Mouse (Mus musculus) Patski (cell line): ENCODE results near the gene Dnah12. TPM values are rescaled to one million over a fixed set of nuclear protein-coding genes. Genes with fewer than 3 reads are reported as not detected.
A peak's percentile ranks its signal among the peaks of the same experiment; 100 is the strongest.

ENCODE experiments used
- ATAC-seq: fragments of 100-300 bp; one replicate; pipeline ENCODE4 v1.8.0; 2021
- CTCF ChIA-PET: fragments of 350-600 bp; sonication (Branson Sonifier 250); formaldehyde crosslinking; loops from one replicate; lab custom pipeline; 2022; ENCODE audit warnings: inconsistent platforms; lab: Charles Lee
- POLR2A ChIA-PET: fragments of 350-600 bp; sonication (Branson Sonifier 250); formaldehyde crosslinking; loops from one replicate; lab custom pipeline; 2022; ENCODE audit warnings: antibody characterized with exemption, inconsistent platforms; lab: Charles Lee
- DNase-seq: peaks from one replicate; pipeline ENCODE4 v3.0.0-alpha.2; 2011; ENCODE audit warnings: low read depth, low spot score
- H3K27me3 ChIP-seq: fragments of 371-371 bp; one replicate; pipeline ENCODE4 v1.5.1; 2021
- CTCF ChIP-seq: fragments of 100-300 bp; IDR thresholded peaks from one replicate; pipeline ENCODE4 v1.5.1; 2021
- in situ Hi-C: fragments of 300-500 bp; cut with MboI; formaldehyde crosslinking; loops from 3 replicates; pipeline ENCODE4 v1.11.1; 2018; ENCODE audit warnings: low pct_unique_long_range_greater_than_20kb, mixed read lengths
- polyA plus RNA-seq: library from polyadenylated mRNA; unstranded; gene quantifications from one replicate; pipeline ENCODE4 v1.2.3, GENCODE M21; 2021

Dnah12 gene
- polyA plus RNA-seq: 0.04 TPM

- in situ Hi-C loops: loop anchor here (10.0 kb wide), 1 partner anchor 332 kb away; no protein-coding TSS in a partner anchor
- peaks cover 11% of the 10 kb centered on the region for H3K27me3 ChIP-seq
- TF ChIP-seq CTCF: no peak
- POLR2A ChIA-PET: no interaction called here
- CTCF ChIA-PET: no interaction called here
- DNase-seq (no peak), ATAC-seq (no peak)
These were observed at the start of gene Dnah12 for GRCm38 (mm10) chr14:26692974-26693373. Dnah12 (plus strand) TSS chr14:26693274.

GRCm38 (mm10) chr14:26645989-26646650, 47.0 kb upstream of the Dnah12 start:
- POLR2A ChIA-PET: no interaction called here
- ATAC-seq: no peak
- in situ Hi-C loops: no loop called here
- no peak for TF ChIP-seq CTCF
- no peaks in the 10 kb centered on the region for H3K27me3 ChIP-seq
- DNase-seq: no peak
- CTCF ChIA-PET: no interaction called here

- ChIA-PET CTCF (interaction anchor here (0.8 to 1.4 kb wide), 3 partner anchors 8 to 155 kb away, joined by 3 to 7 read pairs (median 3); no protein-coding TSS in a partner anchor), POLR2A (interaction anchor here (0.9 kb wide), 1 partner anchor 9 kb away, joined by 4 read pairs; no protein-coding TSS in a partner anchor)
- no peak for TF ChIP-seq CTCF
- DNase-seq (no peak), ATAC-seq (no peak)
- no peaks in the 10 kb centered on the region for H3K27me3 ChIP-seq
- in situ Hi-C loops: no loop called here
These were observed 45.3 kb upstream of the Dnah12 start for GRCm38 (mm10) chr14:26647811-26648210.

GRCm38 (mm10) chr14:26651901-26652300, 41.2 kb upstream of the Dnah12 start:
- ChIA-PET CTCF (interaction anchor here (0.9 to 2.2 kb wide), 6 partner anchors 10 to 166 kb away, joined by 3 to 9 read pairs (median 6); no protein-coding TSS in a partner anchor), POLR2A (no interaction called here)
- in situ Hi-C loops: loop anchor here (10.0 kb wide), 1 partner anchor 157 kb away; no protein-coding TSS in a partner anchor
- peak; percentile 65 for TF ChIP-seq CTCF
- DNase-seq (no peak), ATAC-seq (no peak)
- H3K27me3 ChIP-seq: no peaks in the 10 kb centered on the region

- ChIA-PET POLR2A (interaction anchor here (1.7 kb wide), 1 partner anchor 10 kb away, joined by 8 read pairs; no protein-coding TSS in a partner anchor), CTCF (no interaction called here)
- ATAC-seq: no peak
- in situ Hi-C loops: loop anchor here (10.0 kb wide), 1 partner anchor 163 kb away; no protein-coding TSS in a partner anchor
- TF ChIP-seq CTCF: no peak
- H3K27me3 ChIP-seq: no peaks in the 10 kb centered on the region
- no peak for DNase-seq
These were observed 34.9 kb upstream of the Dnah12 start for GRCm38 (mm10) chr14:26658178-26658577.

- ATAC-seq (no peak), DNase-seq (no peak)
- H3K27me3 ChIP-seq: no peaks in the 10 kb centered on the region
- CTCF ChIA-PET: no interaction called here
- POLR2A ChIA-PET: no interaction called here
- in situ Hi-C loops: no loop called here
- no peak for TF ChIP-seq CTCF
These were observed 32.8 kb upstream of the Dnah12 start for GRCm38 (mm10) chr14:26660233-26660632.

GRCm38 (mm10) chr14:26662016-26662415, 31.1 kb upstream of the Dnah12 start:
- ChIA-PET CTCF (interaction anchor here (0.5 kb wide), 1 partner anchor 23 kb away, joined by 3 read pairs; no protein-coding TSS in a partner anchor), POLR2A (no interaction called here)
- DNase-seq: no peak
- ATAC-seq: no peak
- in situ Hi-C loops: no loop called here
- H3K27me3 ChIP-seq: no peaks in the 10 kb centered on the region
- TF ChIP-seq CTCF: no peak

GRCm38 (mm10) chr14:26662488-26662887, 30.6 kb upstream of the Dnah12 start:
- CTCF ChIA-PET: no interaction called here
- H3K27me3 ChIP-seq: no peaks in the 10 kb centered on the region
- ATAC-seq (no peak), DNase-seq (no peak)
- POLR2A ChIA-PET: no interaction called here
- no peak for TF ChIP-seq CTCF
- in situ Hi-C loops: no loop called here

- ChIA-PET POLR2A (no interaction called here), CTCF (interaction anchor here (0.7 kb wide), 1 partner anchor 366 kb away, joined by 3 read pairs; no protein-coding TSS in a partner anchor)
- TF ChIP-seq CTCF: no peak
- ATAC-seq (no peak), DNase-seq (no peak)
- no peaks in the 10 kb centered on the region for H3K27me3 ChIP-seq
- in situ Hi-C loops: no loop called here
These were observed 29.2 kb upstream of the Dnah12 start for GRCm38 (mm10) chr14:26663851-26664250.

GRCm38 (mm10) chr14:26667991-26668370, 25.1 kb upstream of the Dnah12 start:
- ATAC-seq: no peak
- no peak for TF ChIP-seq CTCF
- DNase-seq: no peak
- in situ Hi-C loops: no loop called here
- no peaks in the 10 kb centered on the region for H3K27me3 ChIP-seq
- ChIA-PET CTCF (interaction anchor here (1.2 to 1.3 kb wide), 2 partner anchors 11 to 16 kb away, joined by 3 to 5 read pairs; no protein-coding TSS in a partner anchor), POLR2A (interaction anchor here (1.5 kb wide), 1 partner anchor 11 kb away, joined by 8 read pairs; no protein-coding TSS in a partner anchor)
